Mouse (Mus musculus) spleen, postnatal 10 days (tissue): ENCODE measurements at regions not wholly inside any gene's neighbourhood (a gene's known extent, or its start where the extent isn't known, plus 50 kb on each side); places are given as distances from the start of the nearest gene placed in this dataset.

ENCODE experiments used
- DNase-seq, 2 experiments: peaks; one replicate each; pipeline ENCODE4 v3.0.0; 2021 to 2022; ENCODE audit warnings: low spot score in 2 of 2

DNA sequence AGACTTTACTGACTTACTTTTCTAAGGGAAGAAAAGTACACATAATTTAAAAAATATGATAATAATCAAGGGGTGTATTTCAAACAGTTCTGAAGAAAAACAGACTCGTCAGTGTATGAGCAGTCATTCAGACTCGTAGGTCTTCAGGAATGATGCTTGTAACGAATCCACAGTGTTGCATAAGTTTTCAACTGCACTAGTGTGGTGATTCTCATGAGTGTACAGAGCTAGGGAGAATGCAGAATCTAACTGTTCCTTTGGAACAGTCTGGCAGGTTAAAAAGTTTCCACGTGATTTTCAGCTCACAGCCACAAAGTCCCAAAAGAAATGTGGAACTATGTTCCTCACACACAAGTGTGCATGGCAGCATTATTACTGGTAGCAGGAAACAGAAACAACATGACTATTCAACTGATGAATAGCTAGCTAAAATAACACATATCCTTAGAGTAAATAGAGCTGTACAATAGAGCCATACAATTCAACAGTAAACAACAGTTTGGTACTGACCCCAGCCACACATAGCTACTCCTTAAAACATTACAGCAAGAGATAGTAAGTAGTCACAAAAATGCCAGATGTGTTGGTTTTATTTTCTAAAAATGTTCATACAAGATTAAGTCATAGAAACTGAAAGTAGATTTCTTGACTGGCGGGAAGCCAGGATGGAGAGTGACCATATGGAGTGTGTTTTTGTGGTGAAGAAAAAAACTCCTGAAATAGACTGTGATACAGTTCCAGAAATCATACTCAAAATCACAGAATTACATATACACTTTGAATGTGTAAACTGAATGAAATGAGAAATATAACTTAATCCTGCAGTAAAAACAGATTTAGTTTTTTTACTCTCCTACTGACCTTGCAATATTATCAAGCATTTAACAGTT, 713.1 kb downstream of the Epha7 start:
- no peak for DNase-seq
